Mouse (Mus musculus): ENCODE measurements around the gene Ttc7b.

- TF ChIP-seq CTCF (IDR thresholded peaks at IDR 0.05; ENCODE audit: extremely low read depth, insufficient read depth, insufficient read length, insufficient replicate concordance) (no peak), POLR2A (IDR thresholded peaks at IDR 0.05; ENCODE audit: low read depth, low read length) (no peak)
Measured at GRCm38 (mm10) chr12:100495083-100495482, 25.5 kb downstream of the Ttc7b start.

Measured in spleen, adult 2 months (tissue).